Mouse (Mus musculus): Measurements from ENCODE around the gene Trp53bp2.

Gene Trp53bp2

GRCm38 (mm10) chr1:182408684-182409327, at the start of gene Trp53bp2:
Gene Trp53bp2, plus strand, starts transcription at chr1:182409172.
- peak; percentile 99 for DNase-seq

GRCm38 (mm10) chr1:182362703-182363102, 46.3 kb upstream of the Trp53bp2 start:
- no peak for DNase-seq

- DNase-seq, result peak; percentile 9
Observed at GRCm38 (mm10) chr1:182363683-182364404, 45.1 kb upstream of the Trp53bp2 start.

- DNase-seq, result no peak
Observed at GRCm38 (mm10) chr1:182368309-182368708, 40.7 kb upstream of the Trp53bp2 start.

- no peak for DNase-seq
Observed at GRCm38 (mm10) chr1:182368782-182369181, 40.2 kb upstream of the Trp53bp2 start.

- no peak for DNase-seq
Observed at GRCm38 (mm10) chr1:182369435-182369834, 39.5 kb upstream of the Trp53bp2 start.

- no peak for DNase-seq
Observed at GRCm38 (mm10) chr1:182371891-182372290, 37.1 kb upstream of the Trp53bp2 start.

GRCm38 (mm10) chr1:182376221-182376620, 32.8 kb upstream of the Trp53bp2 start:
- peak; percentile 41 for DNase-seq

GRCm38 (mm10) chr1:182376826-182377225, 32.1 kb upstream of the Trp53bp2 start:
- no peak for DNase-seq

- no peak for DNase-seq
Observed at GRCm38 (mm10) chr1:182377519-182377918, 31.5 kb upstream of the Trp53bp2 start.

GRCm38 (mm10) chr1:182378205-182378835, 30.7 kb upstream of the Trp53bp2 start:
- no peak for DNase-seq

GRCm38 (mm10) chr1:182378876-182379275, 30.1 kb upstream of the Trp53bp2 start:
- no peak for DNase-seq

GRCm38 (mm10) chr1:182380683-182381082, 28.3 kb upstream of the Trp53bp2 start:
- no peak for DNase-seq

- DNase-seq, result no peak
Observed at GRCm38 (mm10) chr1:182381327-182381726, 27.6 kb upstream of the Trp53bp2 start.

GRCm38 (mm10) chr1:182383096-182383495, 25.9 kb upstream of the Trp53bp2 start:
- DNase-seq, result no peak

GRCm38 (mm10) chr1:182386449-182386848, 22.5 kb upstream of the Trp53bp2 start:
- no peak for DNase-seq

- DNase-seq, result peak; percentile 54
Observed at GRCm38 (mm10) chr1:182388729-182389128, 20.2 kb upstream of the Trp53bp2 start.

- DNase-seq, result no peak
Observed at GRCm38 (mm10) chr1:182398171-182398570, 10.8 kb upstream of the Trp53bp2 start.

- DNase-seq, result no peak
Observed at GRCm38 (mm10) chr1:182398780-182399179, 10.2 kb upstream of the Trp53bp2 start.

- no peak for DNase-seq
Observed at GRCm38 (mm10) chr1:182399205-182399604, 9.8 kb upstream of the Trp53bp2 start.

- no peak for DNase-seq
Observed at GRCm38 (mm10) chr1:182399908-182400307, 9.1 kb upstream of the Trp53bp2 start.

- DNase-seq, result no peak
Observed at GRCm38 (mm10) chr1:182403076-182403475, 5.9 kb upstream of the Trp53bp2 start.

- no peak for DNase-seq
Observed at GRCm38 (mm10) chr1:182406621-182407020, 2.4 kb upstream of the Trp53bp2 start.

GRCm38 (mm10) chr1:182408243-182408642, 729 bp upstream of the Trp53bp2 start:
- DNase-seq, result no peak

All from kidney, postnatal 14 days (tissue).